Mouse (Mus musculus) limb, embryonic 13.5 days (tissue): ENCODE measurements around the gene Tas2r109. TPM values are rescaled to one million over a fixed set of nuclear protein-coding genes. Genes with fewer than 3 reads are reported as not detected.
"Not testable (repeated sequence)": the region's sequence is repeated elsewhere in the genome, so short reads cannot be mapped to it uniquely, and the experiment has no call there.

Experiments used
- ATAC-seq: fragments of 200-750 bp; cut with Nextera tagmentation; 2 replicates; pipeline ENCODE4 v1.8.0; 2017; ENCODE audit warnings: low read depth, moderate number of reproducible peaks, moderate TSS enrichment; ENCODE audit not compliant: low FRiP score
- H3K27ac ChIP-seq: fragments of 300-500 bp; sonication (generic); 2 replicates; pipeline ENCODE4 v1.5.1; 2015; ENCODE audit warnings: inconsistent platforms, mild to moderate bottlenecking, moderate library complexity
- H3K27me3 ChIP-seq: fragments of 300-500 bp; sonication (generic); 2 replicates; pipeline ENCODE4 v1.6.1; 2015; ENCODE audit warnings: mild to moderate bottlenecking, inconsistent platforms
- H3K36me3 ChIP-seq: fragments of 300-500 bp; sonication (generic); 2 replicates; pipeline ENCODE4 v1.6.1; 2015; ENCODE audit warnings: inconsistent platforms, mild to moderate bottlenecking, moderate library complexity
- H3K4me1 ChIP-seq: fragments of 300-500 bp; sonication (generic); 2 replicates; pipeline ENCODE4 v1.6.1; 2015; ENCODE audit warnings: inconsistent platforms
- H3K4me2 ChIP-seq: fragments of 300-500 bp; sonication (generic); replicated peaks from 2 replicates; pipeline ENCODE4 v1.6.1; 2015; ENCODE audit warnings: inconsistent platforms, mild to moderate bottlenecking, moderate library complexity
- H3K4me3 ChIP-seq: fragments of 300-500 bp; sonication (generic); 2 replicates; pipeline ENCODE4 v1.5.1; 2015; ENCODE audit warnings: moderate library complexity, mild to moderate bottlenecking, inconsistent platforms
- H3K9ac ChIP-seq: fragments of 300-500 bp; sonication (generic); 2 replicates; pipeline ENCODE4 v1.6.1; 2015; ENCODE audit warnings: mild to moderate bottlenecking, inconsistent platforms
- H3K9me3 ChIP-seq: fragments of 300-500 bp; sonication (generic); 2 replicates; pipeline ENCODE4 v1.6.1; 2016; ENCODE audit warnings: inconsistent platforms
- WGBS: fragments of 180-500 bp; shearing (Covaris S2); methylation state at CpG from one replicate; pipeline ENCODE4 v1.1.7; 2015; 5-methylcytosine and 5-hydroxymethylcytosine counted together
- polyA plus RNA-seq: library from polyadenylated mRNA; unstranded; fragments of >200 nt; fragmentation: Nextera tagmentation; extraction: Ambion mirVana; gene quantifications from 2 replicates; pipeline ENCODE4 v1.2.1, GENCODE M21; 2015

Gene Tas2r109
- polyA plus RNA-seq = not detected in 2 replicates

DNA sequence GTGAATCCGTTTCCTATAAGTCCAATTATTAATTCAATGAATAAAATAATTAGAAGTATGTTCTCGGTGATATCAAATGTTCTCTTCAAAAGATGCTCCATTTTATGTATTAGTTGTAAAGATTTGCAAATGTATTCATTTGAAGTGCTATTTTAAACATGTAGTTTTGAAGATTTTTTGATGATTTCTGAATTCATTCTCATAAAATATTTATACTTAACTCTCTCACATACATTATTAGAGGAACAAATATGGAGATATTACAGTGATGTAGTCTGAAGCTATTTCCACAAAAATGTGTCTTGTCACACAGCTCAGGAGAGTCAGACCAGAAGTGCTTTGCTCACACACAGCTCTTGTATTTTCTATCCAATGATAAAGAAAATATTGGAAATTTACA lies at the start of gene Tas2r109:
Gene Tas2r109 (minus strand): TSS at position 101 of the 400 bp plus-strand sequence.
- 72% methylated on average over 2 of the region's 2 CpGs for WGBS
- no peak for ATAC-seq
- no peak within 1 kb of the TSS for H3K27ac ChIP-seq
- no peaks in the 10 kb centered on the region for H3K36me3 ChIP-seq
- H3K27me3 ChIP-seq = no peaks in the 10 kb centered on the region
- no peak within 1 kb of the TSS for H3K4me3 ChIP-seq
- no peak within 1 kb of the TSS for H3K9ac ChIP-seq
- H3K4me2 ChIP-seq = no peak within 1 kb of the TSS
- H3K9me3 ChIP-seq = no peaks in the 10 kb centered on the region
- H3K4me1 ChIP-seq = no peaks in the 10 kb centered on the region

GRCm38 (mm10) chr6:132957819-132958218 lies 22.9 kb downstream of the Tas2r109 start, which contains the start of gene Tas2r131:
TSS of gene Tas2r131 (minus strand) at chr6:132957919.
- Histone ChIP-seq H3K27me3 (no peaks in the 10 kb centered on the region), H3K4me3 (no peak within 1 kb of the TSS), H3K36me3 (no peaks in the 10 kb centered on the region), H3K9ac (no peak within 1 kb of the TSS), H3K4me2 (no peak within 1 kb of the TSS), H3K4me1 (no peaks in the 10 kb centered on the region), H3K27ac (no peak within 1 kb of the TSS), H3K9me3 (no peaks in the 10 kb centered on the region)
- no peak for ATAC-seq
- 48% methylated on average over 1 of the region's 1 CpGs for WGBS

DNA sequence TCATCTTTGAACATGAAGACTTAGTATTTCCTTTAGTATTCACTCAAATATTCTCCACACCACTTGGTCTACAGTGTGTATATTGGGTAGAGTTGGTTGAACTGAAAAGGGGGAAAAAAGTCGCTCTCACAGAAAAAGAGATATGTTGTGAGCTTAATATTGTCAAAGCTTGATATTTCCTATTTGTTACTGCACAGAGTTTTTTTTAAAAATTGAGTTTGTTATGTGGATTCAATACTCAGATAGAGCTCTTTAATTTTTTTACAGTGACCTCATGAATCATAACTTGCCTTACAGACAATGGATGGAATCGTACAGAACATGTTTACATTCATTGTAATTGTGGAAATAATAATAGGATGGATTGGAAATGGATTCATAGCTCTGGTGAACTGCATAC lies 30.0 kb downstream of the Tas2r109 start, which contains the start of gene Tas2r129:
Gene Tas2r129 (plus strand): TSS at position 301 of the 400 bp plus-strand sequence.
- no peaks in the 10 kb centered on the region for H3K36me3 ChIP-seq
- WGBS = 76% methylated on average over 2 of the region's 2 CpGs
- no peak for ATAC-seq
- H3K4me3 ChIP-seq = no peak within 1 kb of the TSS
- H3K9me3 ChIP-seq = no peaks in the 10 kb centered on the region
- no peaks in the 10 kb centered on the region for H3K4me1 ChIP-seq
- H3K27me3 ChIP-seq = no peaks in the 10 kb centered on the region
- H3K27ac ChIP-seq = no peak within 1 kb of the TSS
- H3K9ac ChIP-seq = no peak within 1 kb of the TSS
- no peak within 1 kb of the TSS for H3K4me2 ChIP-seq

DNA sequence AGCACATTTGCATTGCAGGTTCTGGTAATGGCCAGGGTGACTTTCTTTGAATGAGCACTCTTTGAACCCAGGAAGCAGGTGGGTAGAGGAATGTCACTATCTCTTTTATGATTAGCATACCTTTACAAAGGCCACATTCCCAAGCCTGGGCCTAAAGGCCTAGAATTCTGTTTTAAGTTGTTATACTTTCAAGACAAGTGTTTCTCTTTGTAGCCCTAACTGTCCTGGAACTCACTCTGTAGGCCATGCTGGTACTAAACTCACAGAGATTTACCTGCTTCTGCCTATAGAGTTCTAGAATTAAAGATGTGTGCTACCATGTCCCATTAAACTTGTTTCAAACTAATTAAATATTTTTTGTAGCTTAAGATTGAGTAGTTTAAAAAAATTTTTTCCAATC lies 39.4 kb downstream of the Tas2r109 start:
- H3K9ac ChIP-seq, H3K9me3 ChIP-seq, H3K4me2 ChIP-seq, H3K4me1 ChIP-seq, H3K27ac ChIP-seq, H3K4me3 ChIP-seq, H3K36me3 ChIP-seq, H3K27me3 ChIP-seq, ATAC-seq: not testable (repeated sequence)

Other genes with a start within 250 kb of the Tas2r109 start
- not detected in 2 replicates for gene Tas2r115, start 242.9 kb downstream of the Tas2r109 start, polyA plus RNA-seq
- not detected in 2 replicates for gene Tas2r124, start 226.2 kb downstream of the Tas2r109 start, polyA plus RNA-seq
- gene Tas2r102, start 218.8 kb downstream of the Tas2r109 start, polyA plus RNA-seq = not detected in 2 replicates
- not detected in 2 replicates for gene Tas2r136, start 202.8 kb downstream of the Tas2r109 start, polyA plus RNA-seq
- gene Tas2r117, start 178.1 kb downstream of the Tas2r109 start, polyA plus RNA-seq = not detected in 2 replicates
- not detected in 2 replicates for gene Tas2r123, start 133.8 kb downstream of the Tas2r109 start, polyA plus RNA-seq
- not detected in 2 replicates for gene Tas2r116, start 125.5 kb downstream of the Tas2r109 start, polyA plus RNA-seq
- gene Tas2r110, start 113.0 kb downstream of the Tas2r109 start, polyA plus RNA-seq = not detected in 2 replicates
- not detected in 2 replicates for gene Tas2r113, start 88.0 kb downstream of the Tas2r109 start, polyA plus RNA-seq
- gene Tas2r125, start 71.3 kb downstream of the Tas2r109 start, polyA plus RNA-seq = not detected in 2 replicates
- gene Tas2r129, start 29.9 kb downstream of the Tas2r109 start, polyA plus RNA-seq = not detected in 2 replicates
- gene Tas2r131, start 23.0 kb downstream of the Tas2r109 start, polyA plus RNA-seq = not detected in 2 replicates
- not detected in 2 replicates for gene Tas2r103, start 56.1 kb upstream of the Tas2r109 start, polyA plus RNA-seq
- gene Tas2r140, start 74.9 kb upstream of the Tas2r109 start, polyA plus RNA-seq = not detected in 2 replicates
- gene Smim10l1, start 123.9 kb upstream of the Tas2r109 start, polyA plus RNA-seq = 103 and 115 TPM in 2 replicates